Mouse (Mus musculus): ENCODE data around the gene Commd6.

Gene Commd6

GRCm38 (mm10) chr14:101640153-101640843, at the start of gene Commd6:
Gene Commd6, minus strand, starts transcription at chr14:101640686.
- peak; percentile 65 to 78 for DNase-seq (ENCODE audit: low spot score in 2 of 2)

- no peak for DNase-seq (ENCODE audit: low spot score in 2 of 2)
Observed at GRCm38 (mm10) chr14:101688406-101688805, 47.9 kb upstream of the Commd6 start.

GRCm38 (mm10) chr14:101687696-101688095, 47.2 kb upstream of the Commd6 start:
- DNase-seq (ENCODE audit: low spot score in 2 of 2): no peak

- DNase-seq (ENCODE audit: low spot score in 2 of 2): no peak
Observed at GRCm38 (mm10) chr14:101672226-101672625, 31.7 kb upstream of the Commd6 start.

GRCm38 (mm10) chr14:101668626-101669025, 28.1 kb upstream of the Commd6 start:
- DNase-seq (ENCODE audit: low spot score in 2 of 2): no peak

GRCm38 (mm10) chr14:101666536-101666935, 26.1 kb upstream of the Commd6 start:
- no peak for DNase-seq (ENCODE audit: low spot score in 2 of 2)

- no peak for DNase-seq (ENCODE audit: low spot score in 2 of 2)
Observed at GRCm38 (mm10) chr14:101666056-101666455, 25.6 kb upstream of the Commd6 start.

- no peak for DNase-seq (ENCODE audit: low spot score in 2 of 2)
Observed at GRCm38 (mm10) chr14:101664274-101664673, 23.8 kb upstream of the Commd6 start.

GRCm38 (mm10) chr14:101661654-101662412, 21.3 kb upstream of the Commd6 start:
- DNase-seq (ENCODE audit: low spot score in 2 of 2): no peak

- DNase-seq (ENCODE audit: low spot score in 2 of 2): no peak
Observed at GRCm38 (mm10) chr14:101656307-101656706, 15.8 kb upstream of the Commd6 start.

- DNase-seq (ENCODE audit: low spot score in 2 of 2): no peak
Observed at GRCm38 (mm10) chr14:101654526-101654909, 14.0 kb upstream of the Commd6 start.

GRCm38 (mm10) chr14:101653581-101654525, 13.4 kb upstream of the Commd6 start, which contains the start of gene Uchl3:
Gene Uchl3, plus strand, starts transcription at chr14:101653967.
- DNase-seq (ENCODE audit: low spot score in 2 of 2): peak; percentile 94 to 98

- DNase-seq (ENCODE audit: low spot score in 2 of 2): no peak
Observed at GRCm38 (mm10) chr14:101652571-101652970, 12.1 kb upstream of the Commd6 start.

- no peak for DNase-seq (ENCODE audit: low spot score in 2 of 2)
Observed at GRCm38 (mm10) chr14:101650551-101650950, 10.1 kb upstream of the Commd6 start.

GRCm38 (mm10) chr14:101644948-101645347, 4.5 kb upstream of the Commd6 start:
- no peak for DNase-seq (ENCODE audit: low spot score in 2 of 2)

- DNase-seq (ENCODE audit: low spot score in 2 of 2): no peak
Observed at GRCm38 (mm10) chr14:101637381-101637780, 3.1 kb downstream of the Commd6 start.

GRCm38 (mm10) chr14:101635765-101636164, 4.7 kb downstream of the Commd6 start:
- DNase-seq (ENCODE audit: low spot score in 2 of 2): no peak

- DNase-seq (ENCODE audit: low spot score in 2 of 2): no peak
Observed at GRCm38 (mm10) chr14:101630548-101630947, 9.9 kb downstream of the Commd6 start.

GRCm38 (mm10) chr14:101617680-101618079, 22.8 kb downstream of the Commd6 start:
- no peak for DNase-seq (ENCODE audit: low spot score in 2 of 2)

- DNase-seq (ENCODE audit: low spot score in 2 of 2): no peak
Observed at GRCm38 (mm10) chr14:101616178-101616577, 24.3 kb downstream of the Commd6 start.

GRCm38 (mm10) chr14:101613206-101613605, 27.3 kb downstream of the Commd6 start:
- DNase-seq (ENCODE audit: low spot score in 2 of 2): no peak

GRCm38 (mm10) chr14:101610701-101611100, 29.8 kb downstream of the Commd6 start:
- no peak for DNase-seq (ENCODE audit: low spot score in 2 of 2)
